Mouse (Mus musculus) thymus, postnatal 36 days (tissue): ENCODE measurements around the gene Lyl1.
A peak's percentile ranks its signal among the peaks of the same experiment; 100 is the strongest.

Experiments used
- DNase-seq, 2 experiments: peaks; one replicate each; pipeline ENCODE4 v3.0.0; 2022; ENCODE audit warnings: mixed read lengths in 2 of 2

Lyl1 gene

GRCm38 (mm10) chr8:84722850-84723570, 21.8 kb downstream of the Lyl1 start, which contains the start of gene G430095P16Rik:
Gene G430095P16Rik, plus strand, starts transcription at chr8:84723007.
- DNase-seq, result peak; percentile 46 to 71

DNA sequence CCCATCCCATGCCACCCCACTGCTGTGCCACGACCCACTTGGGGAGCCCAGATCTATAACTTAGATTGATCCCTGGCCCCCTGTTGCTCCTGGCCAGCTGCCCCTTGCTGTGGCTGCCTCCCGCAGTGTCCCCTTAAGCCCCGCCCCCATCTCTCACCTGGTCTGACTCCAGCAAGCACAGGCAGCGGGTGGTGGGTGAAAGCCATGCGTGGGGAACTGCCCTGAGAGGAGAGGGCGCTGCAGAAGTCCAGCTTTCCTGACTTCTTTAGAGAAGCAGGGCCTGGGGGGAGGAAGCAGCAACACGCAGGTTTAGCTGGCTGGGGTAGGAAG, 22.3 kb downstream of the Lyl1 start:
- DNase-seq, result peak; percentile 32 to 51

GRCm38 (mm10) chr8:84724683-84725082, 23.4 kb downstream of the Lyl1 start:
- DNase-seq, result peak in 1 of 2 experiments; percentile 42

DNA sequence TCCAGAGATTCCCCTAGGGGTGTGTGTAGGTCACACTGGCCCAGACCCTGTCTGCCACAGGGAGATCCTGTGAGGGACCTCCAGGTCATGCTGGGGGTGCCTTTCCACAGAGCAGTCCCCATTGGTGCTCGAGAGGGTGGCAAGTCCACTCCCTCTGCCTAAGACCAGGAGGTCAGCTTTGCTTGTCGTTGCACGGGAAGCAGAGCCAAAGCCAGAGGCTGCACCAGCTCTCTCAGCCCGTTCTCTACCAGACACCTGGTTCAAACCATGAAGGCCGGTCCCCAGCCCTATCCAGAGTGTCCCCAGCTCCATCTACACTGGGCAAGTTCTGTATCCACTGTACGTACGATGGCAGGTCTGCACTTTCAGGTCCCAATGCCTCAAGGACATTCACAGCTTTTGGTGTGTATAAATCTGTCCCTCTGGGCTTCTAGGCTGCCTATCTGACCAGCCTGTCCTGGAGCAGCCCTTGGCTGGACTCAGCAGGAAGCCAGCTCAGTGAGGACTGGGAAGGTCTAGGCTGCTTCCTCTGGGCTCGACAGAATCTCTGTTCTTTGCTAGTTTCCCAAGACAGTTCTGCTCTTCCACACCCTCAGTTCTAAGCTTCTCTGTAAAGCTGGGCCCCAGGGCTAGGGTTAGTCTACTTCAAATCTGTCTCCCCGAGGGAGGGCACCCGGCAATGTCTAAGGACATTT, 24.1 kb downstream of the Lyl1 start:
- no peak for DNase-seq

DNA sequence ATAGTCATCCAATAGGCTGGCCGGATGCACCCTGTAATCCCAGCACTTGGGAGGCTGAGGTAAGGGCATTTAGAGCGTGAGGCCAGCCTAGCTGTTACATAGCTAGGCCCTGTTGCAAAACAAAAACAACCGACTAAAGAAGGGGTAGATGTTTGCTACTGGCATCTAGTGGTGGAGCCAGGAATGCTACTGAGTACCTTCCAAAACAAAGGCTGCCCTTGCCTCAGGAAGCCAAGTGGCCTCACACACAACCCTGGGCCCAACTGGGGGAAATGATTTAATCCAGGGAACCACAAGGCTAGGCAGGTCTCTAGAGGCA, 24.6 kb downstream of the Lyl1 start:
- DNase-seq, result no peak

- no peak for DNase-seq
Observed at GRCm38 (mm10) chr8:84728474-84728873, 27.2 kb downstream of the Lyl1 start.

GRCm38 (mm10) chr8:84729921-84730362, 28.7 kb downstream of the Lyl1 start:
- no peak for DNase-seq

- no peak for DNase-seq
Observed at GRCm38 (mm10) chr8:84730541-84731370, 29.5 kb downstream of the Lyl1 start.

DNA sequence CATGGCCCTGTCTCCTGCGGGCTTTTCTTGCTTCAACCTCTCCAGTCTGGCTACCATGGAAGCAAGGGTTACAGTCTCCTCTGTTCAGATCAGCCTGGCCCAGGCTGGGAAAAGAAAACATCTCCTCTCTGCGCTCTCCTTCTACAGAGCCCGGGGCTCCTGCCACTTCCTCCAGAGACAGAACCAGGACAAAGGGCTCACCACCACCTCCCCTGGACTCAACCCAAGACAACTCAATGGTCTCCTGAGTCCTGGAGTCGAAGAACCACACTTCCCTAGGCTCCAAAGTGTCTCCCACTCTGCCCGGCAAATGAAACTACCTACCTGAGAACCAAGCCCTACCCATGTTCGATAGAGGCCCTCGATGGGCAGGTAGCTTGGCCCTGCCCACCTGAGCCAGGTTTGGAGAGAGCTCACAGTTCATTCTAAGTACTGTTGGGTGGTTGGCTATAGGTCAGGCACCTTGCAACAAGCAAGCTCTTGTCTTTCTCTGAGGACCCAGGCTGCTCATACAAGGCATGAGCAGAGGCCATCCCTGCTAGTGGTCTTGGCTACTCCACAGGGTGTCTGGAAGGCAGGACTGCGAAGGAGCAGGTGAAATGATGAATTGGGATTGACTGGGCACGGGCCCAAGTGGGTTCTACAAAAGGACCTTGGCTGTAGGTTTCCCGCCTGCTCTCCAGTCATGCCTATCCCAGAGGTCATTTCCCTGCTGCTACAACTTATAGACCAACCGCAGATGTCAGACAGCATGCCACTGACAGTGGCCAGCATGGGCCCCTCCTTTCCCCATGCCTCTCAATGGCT, 30.3 kb downstream of the Lyl1 start:
- no peak for DNase-seq

GRCm38 (mm10) chr8:84732545-84732944, 31.3 kb downstream of the Lyl1 start:
- no peak for DNase-seq

DNA sequence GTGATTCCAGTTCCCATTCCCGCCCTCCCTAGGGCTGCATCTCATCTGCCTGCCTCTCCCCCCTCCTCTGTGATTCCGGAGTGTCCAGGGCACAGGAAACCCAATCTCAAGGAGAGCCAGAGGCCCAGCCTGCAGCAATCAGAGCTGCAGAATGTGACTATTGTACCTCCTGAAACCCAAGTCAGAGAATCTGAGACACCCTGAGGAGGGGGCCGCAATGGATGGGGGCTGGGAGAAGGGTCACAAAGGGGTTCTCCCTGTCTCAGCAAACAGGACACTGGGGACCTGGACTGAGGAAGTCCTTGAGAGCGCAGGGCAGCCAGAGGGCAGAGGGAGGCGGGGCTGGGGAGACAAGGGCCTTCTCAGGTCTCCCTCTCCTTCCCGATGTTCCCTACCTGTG, 31.7 kb downstream of the Lyl1 start:
- DNase-seq, result no peak

- no peak for DNase-seq
Observed at GRCm38 (mm10) chr8:84733959-84734358, 32.7 kb downstream of the Lyl1 start.

DNA sequence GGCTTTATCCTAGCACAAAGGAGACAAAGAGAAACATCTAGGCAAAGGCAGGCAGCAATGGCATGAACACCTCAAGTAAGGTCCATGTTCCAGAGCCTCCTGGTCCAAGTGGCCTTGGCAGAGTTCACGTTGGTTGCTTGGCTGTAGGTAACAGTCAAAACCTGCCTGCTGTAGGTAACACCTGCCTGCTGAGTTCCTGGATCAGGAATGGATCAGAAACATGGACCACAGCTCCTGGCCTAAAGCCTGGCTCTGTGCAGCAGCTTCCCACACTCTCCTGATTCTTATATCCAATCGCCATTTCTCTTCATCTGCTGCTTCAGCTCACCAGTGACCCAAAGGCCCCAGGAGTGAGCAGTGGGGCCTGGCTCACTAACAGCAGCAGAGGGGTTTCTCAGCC, 33.4 kb downstream of the Lyl1 start:
- DNase-seq, result no peak

- DNase-seq, result no peak
Observed at GRCm38 (mm10) chr8:84735597-84735996, 34.3 kb downstream of the Lyl1 start.

- no peak for DNase-seq
Observed at GRCm38 (mm10) chr8:84736521-84736920, 35.3 kb downstream of the Lyl1 start.

- DNase-seq, result peak; percentile 81 to 82
Observed at GRCm38 (mm10) chr8:84737608-84738007, 36.4 kb downstream of the Lyl1 start.

DNA sequence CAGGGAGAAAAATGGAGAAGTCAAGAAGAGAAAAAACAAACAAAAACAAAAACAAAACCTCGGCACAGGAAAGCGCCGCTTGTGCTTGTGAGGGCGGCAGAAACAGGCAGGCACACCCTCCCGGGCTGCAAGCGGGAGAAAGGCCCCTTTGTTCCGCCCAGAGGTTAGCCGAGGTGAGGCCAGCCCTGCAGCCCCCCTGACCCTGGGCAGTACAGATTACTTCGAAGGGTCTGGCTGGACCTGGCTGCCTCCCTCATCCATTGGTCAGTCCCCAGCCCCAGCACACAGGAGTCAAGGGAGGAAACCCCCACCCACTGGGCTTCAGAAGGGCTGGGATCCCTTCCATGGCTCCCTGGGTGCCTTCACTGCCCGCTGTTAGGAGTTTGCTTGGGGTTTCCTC, 37.0 kb downstream of the Lyl1 start:
- no peak for DNase-seq

DNA sequence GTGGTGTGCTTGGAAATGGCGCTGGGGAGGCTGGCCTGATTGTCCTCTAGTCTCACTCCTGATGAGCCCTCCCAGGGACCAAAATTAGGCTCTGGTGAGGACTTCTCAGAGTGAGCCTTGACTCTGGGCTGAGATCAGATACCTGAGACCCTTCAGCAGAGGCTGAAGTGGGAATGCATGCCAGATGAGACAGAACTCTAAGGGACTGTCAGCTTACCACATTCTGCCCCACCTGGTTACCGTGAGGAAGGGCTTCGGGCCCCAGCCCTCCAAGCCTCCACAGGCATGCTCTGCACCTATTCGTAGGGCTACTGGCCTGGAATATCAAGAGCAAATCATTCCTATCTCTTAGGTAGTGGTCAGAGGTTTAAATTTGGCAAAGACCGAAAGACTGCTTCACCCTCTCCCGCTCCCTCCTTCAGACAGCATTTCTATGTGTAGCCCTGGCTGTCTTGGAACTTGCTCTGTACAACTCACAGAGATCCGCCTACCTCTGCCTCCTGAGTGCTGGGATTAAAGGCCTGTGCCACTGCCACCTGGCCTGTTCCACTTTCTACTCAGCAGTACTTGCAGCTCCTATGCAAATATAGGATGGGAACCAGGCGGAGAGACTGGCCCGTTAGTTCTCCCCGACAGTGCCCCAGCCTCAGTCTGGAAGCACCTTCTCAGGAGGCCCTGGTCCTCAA, 37.6 kb downstream of the Lyl1 start:
- no peak for DNase-seq

- DNase-seq, result no peak
Observed at GRCm38 (mm10) chr8:84739401-84739742, 38.1 kb downstream of the Lyl1 start.

DNA sequence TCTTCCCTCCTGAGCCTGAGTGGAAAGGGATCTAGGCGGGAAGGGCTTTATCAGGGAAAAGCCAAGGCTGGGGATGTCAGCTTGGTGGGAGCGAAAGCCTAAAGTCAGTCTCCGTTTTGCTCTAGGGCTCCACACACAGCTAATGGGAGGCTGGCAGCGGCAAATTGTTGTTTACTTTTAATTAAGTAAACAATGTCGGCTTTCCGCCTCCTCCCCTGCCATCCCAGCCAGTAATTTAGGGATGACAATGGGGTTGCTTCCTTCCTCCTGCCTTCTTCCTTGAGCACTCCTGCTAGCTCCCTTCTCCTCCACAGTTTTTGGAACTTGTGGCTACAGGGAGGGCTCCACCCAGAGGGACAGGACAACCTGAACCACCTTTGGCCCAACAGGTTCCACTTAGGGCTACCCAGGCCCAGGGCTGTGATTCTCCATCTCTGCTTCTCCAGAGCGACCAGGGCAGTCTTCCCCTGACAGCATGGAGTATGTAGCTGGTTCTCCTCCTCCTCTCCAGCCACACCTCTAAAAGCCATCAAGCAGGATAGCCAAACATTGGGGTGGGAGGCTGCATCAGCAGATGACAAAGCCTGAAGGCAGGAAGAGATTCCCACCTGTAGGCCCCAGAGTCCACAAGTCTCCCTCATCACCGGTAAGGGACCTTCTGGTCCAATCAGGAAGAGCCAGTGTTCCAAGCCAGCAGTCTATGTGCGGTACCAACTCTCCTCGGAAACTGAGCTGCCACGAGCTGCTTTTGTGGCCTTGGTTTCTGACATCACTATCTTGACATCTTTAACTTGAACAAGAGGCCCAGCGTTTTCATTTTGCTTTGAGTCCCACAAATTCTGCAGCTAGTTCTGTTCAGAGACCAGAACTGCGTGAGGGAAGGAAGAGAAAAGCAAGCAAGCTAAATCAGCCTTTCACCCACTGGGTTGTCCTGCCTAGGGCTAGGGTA, 39.9 kb downstream of the Lyl1 start:
- DNase-seq, result no peak
